ENCODE assay signal across 8 mouse cellular contexts in the genomic region with DNA sequence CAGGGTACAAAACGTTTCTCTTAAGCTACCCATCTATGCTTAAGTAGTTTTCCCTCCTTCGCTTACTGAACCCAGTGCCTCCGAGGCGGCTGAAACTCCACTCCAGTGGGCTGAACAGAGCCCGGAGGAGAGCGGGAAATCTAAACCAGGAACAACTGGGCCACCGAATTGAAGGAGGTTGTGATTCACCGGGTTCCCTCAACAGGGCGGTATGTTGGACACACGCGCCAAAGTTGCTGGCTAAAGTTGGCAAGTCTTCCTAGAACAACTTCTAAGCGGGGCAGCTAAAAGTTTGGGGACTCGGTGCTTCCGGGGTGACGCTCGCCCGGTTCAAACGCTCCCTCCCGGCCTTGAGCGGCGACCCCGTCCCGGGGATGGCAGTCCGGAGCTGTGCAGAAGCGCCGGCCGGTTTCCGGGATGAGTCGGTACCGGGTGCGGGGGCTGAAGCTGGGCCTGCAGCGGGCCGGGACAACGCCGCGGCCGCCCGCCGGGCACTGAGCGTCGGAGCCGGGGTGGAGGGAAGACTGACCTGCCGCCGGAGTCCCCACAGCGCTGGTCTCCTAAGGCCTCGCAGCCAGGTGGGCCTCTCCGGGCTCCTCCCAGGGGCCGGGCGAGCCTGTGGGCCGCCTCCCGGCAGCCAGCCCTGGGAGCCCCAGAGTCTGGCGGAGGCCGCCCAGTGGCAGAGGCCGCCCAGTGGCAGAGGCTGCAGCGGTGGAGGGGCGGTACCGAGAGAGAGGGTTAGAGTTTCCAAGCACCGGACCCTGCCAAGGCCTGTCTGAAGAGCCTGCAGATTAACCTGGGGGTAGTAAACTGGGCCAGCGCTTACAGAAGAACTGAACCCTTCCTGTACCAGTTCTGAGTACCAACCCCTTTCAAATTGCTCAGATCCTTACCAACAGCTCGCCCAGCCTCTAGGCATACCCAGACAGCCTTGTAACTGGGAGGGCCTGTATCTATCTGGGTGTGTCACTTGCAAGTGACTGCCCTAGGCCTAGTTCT. TPM values are rescaled to one million over a fixed set of nuclear protein-coding genes. Genes with fewer than 3 reads are reported as not detected.
A peak's percentile ranks its signal among the peaks of the same experiment; 100 is the strongest.
DNase-seq lines count a peak whose midpoint lies in the region; ATAC-seq and TF ChIP-seq lines count a peak whose summit lies in the region.

Gene Gm6899, plus strand, starts transcription at position 181 of the 999 bp plus-strand sequence.
Gene Vrk2, minus strand, starts transcription at position 939 of the 999 bp plus-strand sequence.

- no peaks in the 10 kb centered on the region for H3K27me3 ChIP-seq in ES-Bruce4 (ENCODE audit: control insufficient read depth, insufficient read depth, low read length, poor library complexity, severe bottlenecking)
- H3K27me3 ChIP-seq in heart, postnatal 0 days (ENCODE audit: control insufficient read depth, insufficient read depth, low read length), result no peaks in the 10 kb centered on the region
- H3K27me3 ChIP-seq in lung, postnatal 0 days (replicated peaks; ENCODE audit: insufficient read depth, low read length), result no peaks in the 10 kb centered on the region

- no peaks in the 10 kb centered on the region for H3K9me3 ChIP-seq in ES-Bruce4 (replicated peaks; ENCODE audit: control insufficient read depth, insufficient read depth, low read length, poor library complexity, severe bottlenecking)
- no peaks in the 10 kb centered on the region for H3K9me3 ChIP-seq in heart, postnatal 0 days (replicated peaks; ENCODE audit: control insufficient read depth, low read length)
- no peaks in the 10 kb centered on the region for H3K9me3 ChIP-seq in lung, postnatal 0 days (ENCODE audit: low read length)

- under 1% methylated on average over 60 of the region's 60 CpGs for WGBS in heart, postnatal 0 days
- under 1% methylated on average over 46 of the region's 60 CpGs for WGBS in lung, postnatal 0 days

- no peak for TF ChIP-seq EP300 in ES-Bruce4 (IDR thresholded peaks at IDR 0.05; ENCODE audit: insufficient read depth, low read depth, low read length)
- TF ChIP-seq EP300 in heart, postnatal 0 days (IDR thresholded peaks at IDR 0.05; ENCODE audit: low read depth), result no peak
- no peak for TF ChIP-seq EP300 in lung, postnatal 0 days (IDR thresholded peaks at IDR 0.05)

- no peaks in the 10 kb centered on the region for H3K4me1 ChIP-seq in ES-Bruce4 (ENCODE audit: control insufficient read depth, insufficient read depth, low read length)
- no peaks in the 10 kb centered on the region; the same call in 1 of the 2 replicates for H3K4me1 ChIP-seq in brown adipose tissue, adult 24 weeks (ENCODE audit: control insufficient read depth, insufficient read depth, insufficient read length, low read length)
- peaks cover 6% of the 10 kb centered on the region for H3K4me1 ChIP-seq in heart, postnatal 0 days (ENCODE audit: control insufficient read depth, insufficient read depth)
- H3K4me1 ChIP-seq in lung, postnatal 0 days (ENCODE audit: insufficient read depth, low read depth, low read length), result no peaks in the 10 kb centered on the region; the same call in 1 of the 2 replicates

- no peaks in the 10 kb centered on the region for H3K36me3 ChIP-seq in ES-Bruce4 (ENCODE audit: control insufficient read depth, insufficient read depth, low read length, poor library complexity, severe bottlenecking)
- no peaks in the 10 kb centered on the region; the same call in none of the 2 replicates for H3K36me3 ChIP-seq in heart, postnatal 0 days (replicated peaks; ENCODE audit: control insufficient read depth, insufficient read depth, low read length)
- no peaks in the 10 kb centered on the region for H3K36me3 ChIP-seq in lung, postnatal 0 days (ENCODE audit: insufficient read depth, low read length)

- H3K4me3 ChIP-seq in ES-Bruce4 (ENCODE audit: low read depth, low read length), result peak within 1 kb of the TSS; percentile 92
- peak within 1 kb of the TSS; percentile 79 for H3K4me3 ChIP-seq in brown adipose tissue, adult 24 weeks (ENCODE audit: insufficient read depth, low read depth, low read length)
- H3K4me3 ChIP-seq in heart, postnatal 0 days (ENCODE audit: low read depth, low read length), result peak within 1 kb of the TSS; percentile 90
- H3K4me3 ChIP-seq in lung, postnatal 0 days (ENCODE audit: low read depth, low read length), result peak within 1 kb of the TSS; percentile 65

- peak; percentile 15 for TF ChIP-seq POLR2A in ES-Bruce4 (IDR thresholded peaks at IDR 0.05; ENCODE audit: insufficient read depth, low read length)

- H3K4me2 ChIP-seq in heart, postnatal 0 days (ENCODE audit: low read depth, low read length), result peak within 1 kb of the TSS; percentile 77
- H3K4me2 ChIP-seq in lung, postnatal 0 days (replicated peaks; ENCODE audit: low read depth, low read length), result peak within 1 kb of the TSS; percentile 71

- ATAC-seq in heart, postnatal 0 days (ENCODE audit: insufficient read depth, low read depth), result peak; percentile 98
- peak; percentile 100 for ATAC-seq in lung, postnatal 0 days

- H3K9ac ChIP-seq in ES-Bruce4 (ENCODE audit: low read depth, poor library complexity, severe bottlenecking), result peak within 1 kb of the TSS; percentile 87
- peak within 1 kb of the TSS; percentile 84 for H3K9ac ChIP-seq in heart, postnatal 0 days (replicated peaks; ENCODE audit: low read depth, low read length)
- H3K9ac ChIP-seq in lung, postnatal 0 days (replicated peaks; ENCODE audit: low read depth), result peak within 1 kb of the TSS; percentile 57

- H3K27ac ChIP-seq in ES-Bruce4 (ENCODE audit: insufficient read depth, low read length), result peak within 1 kb of the TSS; percentile 58; the same call in 1 of the 2 replicates
- peak within 1 kb of the TSS; percentile 46 for H3K27ac ChIP-seq in brown adipose tissue, adult 24 weeks (replicated peaks; ENCODE audit: low read depth, low read length)
- peak within 1 kb of the TSS; percentile 87 for H3K27ac ChIP-seq in heart, postnatal 0 days (ENCODE audit: low read depth)
- H3K27ac ChIP-seq in lung, postnatal 0 days (ENCODE audit: low read length), result peak within 1 kb of the TSS; percentile 77

- no peak for TF ChIP-seq CTCF in ES-Bruce4 (IDR thresholded peaks at IDR 0.05; ENCODE audit: low read depth, low read length)
- TF ChIP-seq CTCF in heart, postnatal 0 days (IDR thresholded peaks at IDR 0.05; ENCODE audit: low read depth), result peak; percentile 31; the same call in 1 of the 2 replicates
- TF ChIP-seq CTCF in lung, postnatal 0 days (IDR thresholded peaks at IDR 0.05), result peak; percentile 61

- DNase-seq in fibroblast of lung, adult 2 months (ENCODE audit: low read depth), result peak; percentile 74
- DNase-seq in heart, postnatal 0 days (ENCODE audit: low spot score), result peak; percentile 70
- DNase-seq in kidney, postnatal 36 days, result peak; percentile 87 to 91
- DNase-seq in lung, postnatal 0 days (ENCODE audit: low spot score), result peak; percentile 92
- DNase-seq in ovary, postnatal 10 days (ENCODE audit: low spot score), result peak; percentile 58
- peak; percentile 81 for DNase-seq in thymus, postnatal 14 days

RNA-seq across cellular contexts. Expression of gene Gm6899, which starts in this region (rescaled TPM):
- polyA plus RNA-seq in ES-Bruce4 (2011; ENCODE audit: insufficient read depth, insufficient read length, low read depth, missing spikeins), result not detected in 2 replicates
- polyA plus RNA-seq in brown adipose tissue, adult 24 weeks (2012; ENCODE audit: insufficient read depth, insufficient read length, missing spikeins), result not detected in 2 replicates
- not detected in 2 replicates for total RNA-seq in heart, postnatal 0 days (2014; rRNA removed; ENCODE audit: low replicate concordance)
- not detected in 2 replicates for polyA plus RNA-seq in heart, postnatal 0 days (2015; fragmentation: Nextera tagmentation; extraction: Ambion mirVana)
- polyA plus RNA-seq in lung, postnatal 0 days (2015; fragmentation: Nextera tagmentation; extraction: Ambion mirVana), result 0.27 TPM in 1 of 2 replicates, not detected in the other

RNA-seq across cellular contexts. Expression of gene Vrk2, which starts in this region (rescaled TPM):
- 34.4 and 36.1 TPM in 2 replicates for polyA plus RNA-seq in ES-Bruce4 (2011; ENCODE audit: insufficient read depth, insufficient read length, low read depth, missing spikeins)
- 9.0 and 15.0 TPM in 2 replicates for polyA plus RNA-seq in brown adipose tissue, adult 24 weeks (2012; ENCODE audit: insufficient read depth, insufficient read length, missing spikeins)
- 4.3 and 6.5 TPM in 2 replicates for total RNA-seq in heart, postnatal 0 days (2014; rRNA removed; ENCODE audit: low replicate concordance)
- 10.0 and 11.1 TPM in 2 replicates for polyA plus RNA-seq in heart, postnatal 0 days (2015; fragmentation: Nextera tagmentation; extraction: Ambion mirVana)
- 8.0 and 8.7 TPM in 2 replicates for polyA plus RNA-seq in lung, postnatal 0 days (2015; fragmentation: Nextera tagmentation; extraction: Ambion mirVana)

Comparison
In these comparisons a context has a peak if more than half of its experiments do, and no peak if none do; other contexts are left out.
1. Peak in every context shown above with its lines: DNase-seq, ATAC-seq, H3K4me3 ChIP-seq and H3K27ac ChIP-seq.